In the genomic region with DNA sequence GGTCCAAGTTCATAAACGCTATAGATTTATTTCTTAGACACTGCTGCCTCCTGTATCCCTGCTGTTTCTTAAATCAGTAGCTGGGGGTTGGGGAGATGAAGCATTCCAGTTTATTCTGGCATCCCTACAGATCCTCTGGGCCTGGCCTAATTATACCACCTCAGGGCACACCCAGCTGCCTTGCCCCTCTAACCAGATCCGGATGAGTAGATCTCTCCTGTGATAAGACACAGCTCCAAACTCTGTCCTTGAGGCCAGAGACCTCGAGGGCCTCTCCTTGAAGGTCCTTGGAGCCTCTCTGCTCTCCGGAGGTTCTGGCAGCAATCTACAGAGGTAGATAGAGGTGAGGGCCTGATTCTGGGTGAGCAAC, we compare ENCODE assay signal across 8 mouse cellular contexts. TPM values are rescaled to one million over a fixed set of nuclear protein-coding genes. Genes with fewer than 3 reads are reported as not detected.
DNase-seq lines count a peak whose midpoint lies in the region; ATAC-seq and TF ChIP-seq lines count a peak whose summit lies in the region.

No protein-coding gene starts in this region.

- peaks cover 63% of the 10 kb centered on the region for H3K4me1 ChIP-seq in G1E (ENCODE audit: insufficient read depth, low read depth, low read length)
- peaks cover 47% of the 10 kb centered on the region for H3K4me1 ChIP-seq in forebrain, embryonic 12.5 days
- peaks cover 20% of the 10 kb centered on the region for H3K4me1 ChIP-seq in intestine, embryonic 16.5 days (ENCODE audit: control insufficient read depth, insufficient read depth, low read length)
- peaks cover 45% of the 10 kb centered on the region for H3K4me1 ChIP-seq in midbrain, embryonic 12.5 days

- peaks cover 10% of the 10 kb centered on the region; the same call in 1 of the 2 replicates for H3K27me3 ChIP-seq in G1E (ENCODE audit: insufficient read depth, low read length)
- peaks cover 32% of the 10 kb centered on the region for H3K27me3 ChIP-seq in forebrain, embryonic 12.5 days
- H3K27me3 ChIP-seq in intestine, embryonic 16.5 days (replicated peaks; ENCODE audit: control insufficient read depth, insufficient read depth, low read length): no peaks in the 10 kb centered on the region
- H3K27me3 ChIP-seq in midbrain, embryonic 12.5 days: peaks cover 62% of the 10 kb centered on the region

- H3K9me3 ChIP-seq in G1E (replicated peaks): no peaks in the 10 kb centered on the region
- H3K9me3 ChIP-seq in forebrain, embryonic 12.5 days: no peaks in the 10 kb centered on the region
- no peaks in the 10 kb centered on the region for H3K9me3 ChIP-seq in intestine, embryonic 16.5 days (ENCODE audit: control insufficient read depth, low read length)
- no peaks in the 10 kb centered on the region for H3K9me3 ChIP-seq in midbrain, embryonic 12.5 days

- 0% methylated on average over 4 of the region's 4 CpGs for WGBS in forebrain, embryonic 12.5 days
- WGBS in intestine, embryonic 16.5 days: 5% methylated on average over 4 of the region's 4 CpGs
- WGBS in midbrain, embryonic 12.5 days: under 1% methylated on average over 4 of the region's 4 CpGs

- peak overlapping the region; percentile 64 for H3K9ac ChIP-seq in forebrain, embryonic 12.5 days
- peak overlapping the region; percentile 86 for H3K9ac ChIP-seq in intestine, embryonic 16.5 days (ENCODE audit: low read depth, low read length)
- H3K9ac ChIP-seq in midbrain, embryonic 12.5 days (replicated peaks): no peak overlapping the region

- ATAC-seq in G1E (ENCODE audit: extremely low read depth, insufficient number of reproducible peaks, low FRiP score, poor library complexity, severe bottlenecking): no peak
- no peak for ATAC-seq in forebrain, embryonic 12.5 days (ENCODE audit: low FRiP score)
- peak; percentile 3; the same call in 1 of the 2 replicates for ATAC-seq in intestine, embryonic 16.5 days
- peak; percentile 2; the same call in 1 of the 2 replicates for ATAC-seq in midbrain, embryonic 12.5 days (ENCODE audit: low FRiP score, low read depth)
- ATAC-seq in frontal cortex, adult (ENCODE audit: low TSS enrichment): no peak

- DNase-seq in gastrocnemius, adult 18-20 months (ENCODE audit: low spot score): peak; percentile 30
- DNase-seq in gastrocnemius, postnatal 36 days: no peak
- DNase-seq in G1E (ENCODE audit: low spot score): no peak
- no peak for DNase-seq in layer of hippocampus, adult 9-10 months (ENCODE audit: low spot score)

- H3K36me3 ChIP-seq in G1E (replicated peaks): peaks cover 13% of the 10 kb centered on the region
- no peaks in the 10 kb centered on the region for H3K36me3 ChIP-seq in forebrain, embryonic 12.5 days (replicated peaks)
- 0 out of 2 replicates have a peak, but pooled peaks cover 3% of the 10 kb centered on the region for H3K36me3 ChIP-seq in intestine, embryonic 16.5 days (ENCODE audit: control insufficient read depth, insufficient read depth, low read length)
- H3K36me3 ChIP-seq in midbrain, embryonic 12.5 days: no peaks in the 10 kb centered on the region

- intact Hi-C loops in gastrocnemius, postnatal 36 days (cut with DNase I): loop anchor here (2.0 kb wide), 1 partner anchor 119 kb away; no protein-coding TSS in a partner anchor

- peak overlapping the region; percentile 84 for H3K27ac ChIP-seq in forebrain, embryonic 12.5 days
- H3K27ac ChIP-seq in intestine, embryonic 16.5 days (ENCODE audit: low read length): peak overlapping the region; percentile 99
- peak overlapping the region; percentile 78 for H3K27ac ChIP-seq in midbrain, embryonic 12.5 days (replicated peaks)

- H3K4me2 ChIP-seq in forebrain, embryonic 12.5 days: peak overlapping the region; percentile 86
- H3K4me2 ChIP-seq in intestine, embryonic 16.5 days (ENCODE audit: low read depth, low read length): peak overlapping the region; percentile 87
- peak overlapping the region; percentile 88 for H3K4me2 ChIP-seq in midbrain, embryonic 12.5 days (replicated peaks)

- peak overlapping the region; percentile 73 for H3K4me3 ChIP-seq in G1E (ENCODE audit: low read depth, low read length)
- peak overlapping the region; percentile 47 for H3K4me3 ChIP-seq in forebrain, embryonic 12.5 days (replicated peaks)
- peak overlapping the region; percentile 59 for H3K4me3 ChIP-seq in intestine, embryonic 16.5 days (ENCODE audit: low read length)
- peak overlapping the region; percentile 49; the same call in 1 of the 2 replicates for H3K4me3 ChIP-seq in midbrain, embryonic 12.5 days

- no peak for TF ChIP-seq CTCF in G1E (IDR thresholded peaks at IDR 0.05; ENCODE audit: low read depth, low read length)

RNA-seq across cellular contexts. Expression of gene Hes1, which starts 5.4 kb away (rescaled TPM):
- total RNA-seq in gastrocnemius, adult 18-20 months (2021): 10 to 100 TPM in 1 of 2 experiments, 1 to 10 TPM in 1; 7.6 to 13.0 TPM
- 10 to 100 TPM; 11.4 to 12.3 TPM for total RNA-seq in gastrocnemius, postnatal 36 days (2021)
- 56.9 and 58.8 TPM in 2 replicates for total RNA-seq in G1E (2014; fragmentation: Nextera tagmentation)
- total RNA-seq in G1E (2017): 80.3 and 80.7 TPM in 2 replicates
- 58.2 and 71.0 TPM in 2 replicates for polyA plus RNA-seq in G1E (2012)
- polyA plus RNA-seq in forebrain, embryonic 12.5 days (2016; fragmentation: Nextera tagmentation; extraction: Ambion mirVana): 60.2 and 62.6 TPM in 2 replicates
- polyA plus RNA-seq in intestine, embryonic 16.5 days (2015; fragmentation: Nextera tagmentation; extraction: Ambion mirVana): 25.9 and 36.1 TPM in 2 replicates
- 30.5 and 37.9 TPM in 2 replicates for polyA plus RNA-seq in midbrain, embryonic 12.5 days (2016; fragmentation: Nextera tagmentation; extraction: Ambion mirVana)

Comparison
In these comparisons a context has a peak if more than half of its experiments do, and no peak if none do; other contexts are left out.
1. ATAC-seq: peak in intestine, embryonic 16.5 days (single experiment) and midbrain, embryonic 12.5 days (single experiment); none in G1E (single experiment), forebrain, embryonic 12.5 days (single experiment) and frontal cortex, adult (single experiment).
2. Peak in every context shown above with its lines, with median percentiles within 50 percentile points of each other: H3K4me3 ChIP-seq, H3K27ac ChIP-seq and H3K4me2 ChIP-seq.